9 mouse cellular contexts compared by ENCODE assay signal in genomic region chr5:131643176-131644174, GRCm38 (mm10).
DNase-seq lines count a peak whose midpoint lies in the region; ATAC-seq and TF ChIP-seq lines count a peak whose summit lies in the region.
"Had no signal": no experiment of that assay in that cellular context is flagged by ENCODE, and none has a peak within 500 bp of the region (broad histone marks: within the 10 kb centered on the region; RNA-seq: fewer than 3 reads in every experiment).

No protein-coding gene starts in this region.

- no peaks in the 10 kb centered on the region for H3K36me3 ChIP-seq in liver, embryonic 16.5 days (ENCODE audit: control insufficient read depth, insufficient read depth)
- H3K36me3 ChIP-seq in liver, embryonic 11.5 days (ENCODE audit: control insufficient read depth, insufficient read depth, low read length), result no peaks in the 10 kb centered on the region
- H3K36me3 ChIP-seq in heart, embryonic 10.5 days, result no peaks in the 10 kb centered on the region
- no peaks in the 10 kb centered on the region for H3K36me3 ChIP-seq in limb, embryonic 13.5 days
- no peaks in the 10 kb centered on the region for H3K36me3 ChIP-seq in stomach, postnatal 0 days (ENCODE audit: control insufficient read depth, insufficient read depth, low read length)

- DNase-seq in liver, embryonic 11.5 days (ENCODE audit: low spot score), result no peak
- DNase-seq in heart, embryonic 10.5 days (ENCODE audit: low spot score), result no peak
- DNase-seq in kidney, postnatal 10 days, result peak; percentile 29
- peak; percentile 55 to 73 for DNase-seq in right cerebral cortex, postnatal 36 days (ENCODE audit: low spot score in 2 of 2)
- no peak for DNase-seq in stomach, postnatal 0 days (ENCODE audit: low spot score)

- H3K4me3 ChIP-seq in liver, embryonic 16.5 days (ENCODE audit: low read depth, low read length), result no peak overlapping the region
- no peak overlapping the region for H3K4me3 ChIP-seq in liver, embryonic 11.5 days (ENCODE audit: low read depth, low read length)
- H3K4me3 ChIP-seq in heart, embryonic 10.5 days, result no peak overlapping the region
- H3K4me3 ChIP-seq in limb, embryonic 13.5 days, result no peak overlapping the region
- H3K4me3 ChIP-seq in stomach, postnatal 0 days (ENCODE audit: low read depth, low read length), result no peak overlapping the region

- no peak overlapping the region for H3K9ac ChIP-seq in liver, embryonic 16.5 days (ENCODE audit: low read depth, low read length)
- H3K9ac ChIP-seq in liver, embryonic 11.5 days (ENCODE audit: low read depth, low read length), result no peak overlapping the region
- no peak overlapping the region for H3K9ac ChIP-seq in limb, embryonic 13.5 days
- H3K9ac ChIP-seq in stomach, postnatal 0 days (ENCODE audit: low read length), result no peak overlapping the region

- no peak overlapping the region for H3K4me2 ChIP-seq in liver, embryonic 16.5 days (ENCODE audit: low read depth, low read length)
- H3K4me2 ChIP-seq in liver, embryonic 11.5 days, result no peak overlapping the region
- no peak overlapping the region for H3K4me2 ChIP-seq in limb, embryonic 13.5 days (replicated peaks)
- no peak overlapping the region for H3K4me2 ChIP-seq in stomach, postnatal 0 days (replicated peaks; ENCODE audit: low read depth)

- ATAC-seq in liver, embryonic 16.5 days (ENCODE audit: low read depth), result 0 out of 2 replicates have a peak, but pooled peaks have one; percentile 21
- ATAC-seq in liver, embryonic 11.5 days (replicated peaks; ENCODE audit: low FRiP score), result no peak
- no peak for ATAC-seq in limb, embryonic 13.5 days (ENCODE audit: low FRiP score, low read depth)
- no peak for ATAC-seq in monocyte, adult 5-6 weeks (replicated peaks; ENCODE audit: insufficient number of reproducible peaks, low FRiP score, low TSS enrichment, poor library complexity, severe bottlenecking)
- ATAC-seq in stomach, postnatal 0 days (ENCODE audit: low FRiP score, low TSS enrichment), result no peak

- H3K9me3 ChIP-seq in liver, embryonic 16.5 days (replicated peaks; ENCODE audit: control insufficient read depth, low read length), result no peaks in the 10 kb centered on the region
- no peaks in the 10 kb centered on the region for H3K9me3 ChIP-seq in liver, embryonic 11.5 days (ENCODE audit: control insufficient read depth, low read length)
- no peaks in the 10 kb centered on the region for H3K9me3 ChIP-seq in heart, embryonic 10.5 days
- no peaks in the 10 kb centered on the region for H3K9me3 ChIP-seq in limb, embryonic 13.5 days
- H3K9me3 ChIP-seq in stomach, postnatal 0 days (ENCODE audit: control insufficient read depth, low read length), result no peaks in the 10 kb centered on the region

- WGBS in liver, embryonic 16.5 days (ENCODE audit: insufficient replicate concordance), result 67% methylated on average over 23 of the region's 23 CpGs
- WGBS in liver, embryonic 11.5 days, result 78% methylated on average over 23 of the region's 23 CpGs
- WGBS in heart, embryonic 10.5 days, result 73% methylated on average over 23 of the region's 23 CpGs
- WGBS in limb, embryonic 13.5 days, result 67% methylated on average over 23 of the region's 23 CpGs
- 79% methylated on average over 23 of the region's 23 CpGs for WGBS in stomach, postnatal 0 days

- TF ChIP-seq EP300 in stomach, postnatal 0 days (optimal IDR thresholded peaks at IDR 0.05), result no peak

- H3K27me3 ChIP-seq in liver, embryonic 16.5 days (ENCODE audit: control insufficient read depth, insufficient read depth, low read depth, low read length), result no peaks in the 10 kb centered on the region
- no peaks in the 10 kb centered on the region for H3K27me3 ChIP-seq in liver, embryonic 11.5 days (replicated peaks; ENCODE audit: control insufficient read depth, insufficient read depth, low read length)
- H3K27me3 ChIP-seq in heart, embryonic 10.5 days (ENCODE audit: insufficient read depth, poor library complexity, severe bottlenecking), result peaks cover 4% of the 10 kb centered on the region; the same call in 1 of the 2 replicates
- 0 out of 2 replicates have a peak, but pooled peaks cover 2% of the 10 kb centered on the region for H3K27me3 ChIP-seq in limb, embryonic 13.5 days
- no peaks in the 10 kb centered on the region for H3K27me3 ChIP-seq in stomach, postnatal 0 days (ENCODE audit: control insufficient read depth, insufficient read depth, low read length)

- no peak overlapping the region for H3K27ac ChIP-seq in liver, embryonic 16.5 days (ENCODE audit: low read length)
- H3K27ac ChIP-seq in liver, embryonic 11.5 days (ENCODE audit: low read depth, low read length), result no peak overlapping the region
- peak overlapping the region; percentile 57; the same call in 1 of the 2 replicates for H3K27ac ChIP-seq in heart, embryonic 10.5 days
- H3K27ac ChIP-seq in limb, embryonic 13.5 days, result peak overlapping the region; percentile 23; the same call in 1 of the 2 replicates
- H3K27ac ChIP-seq in stomach, postnatal 0 days (replicated peaks), result no peak overlapping the region
- H3K27ac ChIP-seq: macrophage had no signal

- TF ChIP-seq CTCF in stomach, postnatal 0 days (IDR thresholded peaks at IDR 0.05; ENCODE audit: low read depth), result no peak

- no peaks in the 10 kb centered on the region for H3K4me1 ChIP-seq in liver, embryonic 16.5 days (ENCODE audit: control insufficient read depth, low read depth, low read length)
- H3K4me1 ChIP-seq in liver, embryonic 11.5 days (replicated peaks; ENCODE audit: control insufficient read depth, insufficient read depth, low read length), result no peaks in the 10 kb centered on the region
- peaks cover 29% of the 10 kb centered on the region for H3K4me1 ChIP-seq in heart, embryonic 10.5 days
- H3K4me1 ChIP-seq in limb, embryonic 13.5 days, result peaks cover 58% of the 10 kb centered on the region
- no peaks in the 10 kb centered on the region for H3K4me1 ChIP-seq in stomach, postnatal 0 days (replicated peaks; ENCODE audit: control insufficient read depth, insufficient read depth)

Comparison
In these comparisons a context has a peak if more than half of its experiments do, and no peak if none do; other contexts are left out.
1. H3K27ac ChIP-seq: peak in heart, embryonic 10.5 days (single experiment) and limb, embryonic 13.5 days (single experiment); none in liver, embryonic 16.5 days (single experiment), liver, embryonic 11.5 days (single experiment) and stomach, postnatal 0 days (single experiment).
2. DNase-seq: peak in kidney, postnatal 10 days (single experiment) and right cerebral cortex, postnatal 36 days (2 of 2); none in liver, embryonic 11.5 days (single experiment), heart, embryonic 10.5 days (single experiment) and stomach, postnatal 0 days (single experiment).